Mouse (Mus musculus) kidney, postnatal 25 days (tissue): ENCODE measurements at regions not wholly inside any gene's neighbourhood (a gene's known extent, or its start where the extent isn't known, plus 50 kb on each side); places are given as distances from the start of the nearest gene placed in this dataset.

Source experiments
- DNase-seq, 2 experiments: peaks; one replicate each; pipeline ENCODE4 v3.0.0; 2021; ENCODE audit warnings: mixed read lengths in 2 of 2

DNA sequence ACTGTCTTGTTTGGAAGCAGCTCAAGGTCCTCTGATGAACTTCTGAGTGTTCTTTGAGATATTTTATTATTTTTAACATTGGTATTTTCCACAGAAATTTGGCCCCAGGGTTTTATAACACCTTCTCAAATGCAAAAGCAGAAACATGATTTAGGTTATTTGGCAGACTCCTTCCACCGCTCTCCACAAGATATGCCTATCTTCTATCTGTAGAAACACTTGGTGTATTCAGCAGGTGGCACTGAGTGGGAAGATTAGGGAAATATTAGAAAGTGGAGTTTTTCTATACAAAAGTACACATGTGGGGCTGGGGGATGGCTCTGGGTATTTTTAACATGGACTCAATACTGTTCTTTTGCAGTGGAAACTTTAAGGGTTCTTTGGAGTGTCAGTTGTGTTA lies 475.3 kb downstream of the Dach1 start:
- DNase-seq, result no peak

DNA sequence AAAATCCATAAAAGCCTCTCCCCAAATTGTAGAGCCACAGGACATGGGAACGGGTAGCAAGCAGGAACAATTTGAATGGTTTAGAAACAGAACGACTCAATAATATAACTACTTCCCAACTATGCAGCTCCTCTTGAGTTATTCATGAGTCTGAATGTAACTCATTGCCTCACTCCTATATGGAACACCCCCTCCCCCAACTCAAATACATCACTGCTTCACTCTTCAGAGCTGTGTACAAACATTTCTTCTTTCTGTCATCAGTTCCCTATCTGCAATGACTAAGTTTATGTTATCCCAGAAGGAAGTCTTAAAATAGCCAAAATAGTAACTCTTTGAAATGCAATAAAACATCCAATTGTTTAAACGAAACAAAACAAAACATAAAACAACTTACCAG lies 484.9 kb downstream of the Dach1 start:
- no peak for DNase-seq

DNA sequence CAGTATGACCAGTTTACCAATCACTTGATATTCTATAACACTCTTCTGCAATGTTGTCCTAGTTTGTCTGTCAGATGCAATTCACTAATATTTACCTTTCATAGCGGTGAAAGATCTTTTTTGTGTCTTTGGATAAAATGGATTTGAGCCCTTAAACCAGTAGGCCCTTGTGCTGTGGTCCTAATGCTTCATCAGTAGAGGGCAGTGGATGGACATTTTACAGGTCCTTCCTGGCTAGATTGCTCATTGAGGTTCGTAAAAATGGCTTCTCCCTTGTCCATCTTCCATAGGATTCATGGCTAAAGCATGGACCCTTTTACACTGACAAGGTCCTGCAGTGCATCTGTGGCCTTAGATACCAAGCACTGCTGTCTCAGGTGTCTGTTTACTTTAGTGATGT lies 501.8 kb downstream of the Dach1 start:
- DNase-seq, result peak in 1 of 2 experiments; percentile 5

DNA sequence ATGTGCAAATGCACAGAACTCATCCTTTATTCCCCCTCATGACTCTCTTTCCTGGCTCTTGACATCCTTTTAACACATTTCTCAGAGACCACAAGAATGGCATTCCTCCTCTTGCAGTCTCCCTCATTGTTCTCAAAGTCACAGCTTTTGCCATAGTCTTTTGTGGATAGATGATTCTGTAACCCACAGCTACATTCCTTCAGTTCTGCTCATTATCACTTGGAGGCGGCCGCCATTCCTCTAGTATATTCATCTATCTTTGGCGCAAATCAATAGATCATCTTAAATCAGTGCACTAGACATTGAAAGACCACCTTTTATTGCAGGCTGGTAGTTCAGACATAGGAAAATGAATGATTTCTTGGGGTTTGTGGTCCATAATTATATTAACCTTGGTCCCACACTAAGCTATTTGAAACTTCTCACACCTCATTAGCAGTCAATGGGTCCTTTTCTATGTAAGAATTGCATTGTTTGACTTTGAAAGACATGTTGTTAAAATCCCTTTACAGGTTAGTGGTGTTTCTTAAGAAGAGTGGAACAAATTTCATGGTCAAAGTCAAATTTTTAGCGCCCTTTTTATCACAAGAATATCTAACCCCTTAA lies 531.3 kb downstream of the Dach1 start:
- no peak for DNase-seq

DNA sequence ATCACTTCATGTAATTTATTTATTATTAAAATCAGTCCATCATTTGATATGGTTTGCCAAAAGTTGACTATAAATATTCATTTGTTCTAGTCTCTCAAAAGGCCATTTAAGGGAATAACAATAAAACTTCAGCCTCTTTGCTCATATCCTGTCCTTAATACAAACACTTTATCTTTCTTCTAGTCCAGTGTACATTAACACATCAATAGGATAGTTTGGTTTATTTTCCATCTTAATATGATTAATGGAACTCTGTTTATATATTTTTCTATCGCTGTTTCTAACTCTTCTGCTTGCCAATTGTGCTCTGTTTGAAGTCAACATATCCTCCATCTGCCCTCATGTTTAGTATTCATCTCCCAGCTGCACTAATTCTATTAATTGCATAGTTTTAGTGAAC lies 558.1 kb downstream of the Dach1 start:
- no peak for DNase-seq

DNA sequence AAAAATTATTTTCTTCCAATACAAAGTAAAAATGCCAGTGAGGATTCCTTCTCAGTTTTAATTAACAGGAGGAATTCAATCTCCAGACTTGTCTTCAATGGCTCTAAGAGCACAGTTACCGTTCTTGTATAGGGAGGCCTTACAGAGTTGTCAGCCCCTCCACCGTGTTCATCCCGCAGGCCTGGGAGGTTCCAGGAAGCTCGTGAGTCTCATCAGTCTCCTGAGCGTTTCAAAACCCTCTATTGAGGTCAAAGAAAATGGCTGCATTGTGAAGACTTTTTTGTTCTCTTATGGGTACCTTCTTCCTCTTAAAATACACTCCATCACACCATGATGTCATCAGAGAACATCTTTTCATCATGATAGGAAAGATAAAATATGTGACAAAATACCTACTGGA lies 572.9 kb downstream of the Dach1 start:
- DNase-seq, result no peak

DNA sequence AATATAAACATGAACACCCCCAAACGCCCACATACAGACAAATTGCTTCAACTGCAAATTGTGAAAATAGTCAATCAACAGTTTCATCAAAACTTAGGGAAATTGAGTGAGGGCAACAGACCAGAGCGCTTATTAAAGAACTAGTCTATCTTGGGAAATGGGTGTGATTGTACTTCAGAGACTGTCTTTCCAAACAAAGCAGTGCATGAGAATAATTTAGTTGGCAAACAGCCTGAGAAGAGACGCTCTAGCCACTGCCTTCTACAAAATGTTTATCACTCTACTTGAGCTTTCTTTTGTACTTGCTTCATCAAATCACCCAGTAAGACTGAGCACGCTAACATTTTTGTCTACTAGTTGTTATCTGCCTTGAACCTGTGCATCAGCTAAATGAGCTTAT lies 581.0 kb downstream of the Dach1 start:
- no peak for DNase-seq

DNA sequence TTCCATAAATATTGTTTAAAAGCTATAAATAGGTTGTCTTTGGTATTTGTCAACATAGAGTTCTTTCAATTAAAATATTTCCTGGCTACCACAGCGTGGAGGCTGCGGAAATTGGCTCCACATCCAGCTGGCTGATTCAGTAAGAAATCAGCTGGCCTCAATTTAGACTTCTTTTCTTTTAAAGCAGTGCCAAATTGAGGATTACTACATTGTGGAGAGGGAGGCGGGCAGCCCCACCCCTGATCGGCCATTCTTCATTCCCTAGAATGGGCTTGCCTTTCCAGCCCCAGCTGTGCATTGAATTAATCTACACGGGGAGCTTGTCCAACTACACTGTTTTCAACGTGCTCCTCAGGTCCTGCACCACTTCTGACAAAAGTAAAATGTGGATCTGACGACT lies 581.4 kb downstream of the Dach1 start:
- peak in 1 of 2 experiments; percentile 31 for DNase-seq

DNA sequence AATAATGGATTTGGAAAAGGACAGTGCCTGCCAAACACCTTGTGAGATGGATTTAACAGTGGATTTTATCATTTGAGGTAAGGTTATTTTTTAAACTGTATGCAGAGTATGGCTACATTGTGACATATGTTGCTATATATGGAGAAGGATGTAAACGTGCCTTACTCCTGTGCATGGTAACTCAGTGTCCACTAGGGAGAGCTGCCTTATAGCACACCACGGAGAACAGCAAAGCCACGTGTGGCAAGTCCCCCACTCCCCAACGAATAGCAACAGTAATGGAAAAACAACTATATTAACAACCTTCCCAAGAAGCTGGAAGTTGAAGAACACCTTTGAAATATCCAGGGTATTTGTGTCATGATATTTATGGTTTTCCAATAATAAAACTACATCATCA lies 582.6 kb downstream of the Dach1 start:
- no peak for DNase-seq

DNA sequence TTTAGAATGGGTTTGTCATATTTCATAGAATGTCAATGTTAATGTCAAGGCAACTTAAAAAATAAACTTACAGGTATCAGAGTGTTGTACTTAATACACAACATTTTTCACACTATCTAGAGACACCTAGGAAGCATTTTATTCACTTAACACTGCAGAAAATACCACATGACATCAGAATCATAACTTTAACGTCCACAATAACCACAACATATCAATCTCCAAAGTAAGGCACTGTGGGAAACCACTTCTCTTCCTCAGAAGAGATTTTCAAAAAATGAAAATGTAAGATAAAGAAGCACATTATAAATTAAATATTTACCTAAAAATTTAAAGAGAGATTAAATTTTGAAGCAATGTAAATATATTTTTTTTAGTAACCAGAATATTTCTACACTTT lies 599.3 kb downstream of the Dach1 start:
- DNase-seq, result no peak

DNA sequence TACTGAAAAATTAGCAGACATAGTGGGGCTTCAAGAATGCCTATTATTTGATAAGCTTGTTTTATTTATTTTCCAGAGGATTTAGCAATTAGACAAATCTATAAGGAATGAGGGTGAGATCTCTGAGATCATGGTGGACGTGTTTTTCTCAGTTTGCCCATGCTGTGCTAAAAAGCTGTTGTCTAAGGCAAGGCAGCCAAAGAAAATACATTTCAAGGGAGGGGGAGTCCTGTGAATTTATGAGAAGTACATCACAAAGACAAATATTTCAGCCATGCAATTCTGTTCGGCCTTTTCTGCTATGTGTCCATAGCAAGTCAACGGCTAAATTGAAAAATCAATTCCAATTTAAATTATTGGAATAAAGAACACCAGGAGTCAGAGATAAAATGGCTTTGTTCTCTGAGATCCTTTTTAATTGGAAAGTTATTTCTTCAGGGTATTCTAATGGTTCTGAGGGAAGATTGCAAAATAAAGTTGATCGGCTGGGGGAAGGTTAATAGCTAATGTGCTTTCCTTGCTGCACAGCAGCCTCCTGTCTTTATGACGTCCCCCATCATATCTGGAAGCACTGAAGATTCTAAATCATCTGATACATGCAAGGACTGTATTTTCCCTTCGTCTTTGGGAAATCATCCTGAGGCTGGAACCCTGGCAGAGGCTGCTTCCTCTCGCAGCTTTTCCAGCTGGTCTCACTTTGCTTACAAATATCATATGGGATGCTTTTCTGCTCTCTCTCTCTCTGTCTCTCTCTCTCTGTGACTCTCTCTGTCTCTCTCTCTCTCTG lies 609.3 kb downstream of the Dach1 start:
- no peak for DNase-seq

DNA sequence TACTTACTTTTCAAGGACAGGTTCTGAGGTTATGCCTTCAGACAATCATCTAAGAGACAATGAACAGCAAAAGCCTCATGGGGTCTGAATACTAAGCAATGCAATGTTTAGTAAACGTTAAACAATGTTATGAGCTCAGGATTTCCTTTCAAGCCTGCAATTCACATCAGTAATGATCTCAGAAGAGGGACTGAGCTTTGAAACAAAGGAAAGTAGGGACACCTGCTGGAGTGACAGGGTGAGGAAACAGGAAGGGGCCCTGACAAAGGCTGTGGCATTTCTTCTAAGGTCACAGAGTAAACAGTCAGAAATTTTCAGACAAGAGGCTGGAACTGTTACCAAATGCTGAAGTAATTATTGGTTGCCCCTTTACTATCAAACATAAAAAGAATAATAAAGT lies 610.0 kb downstream of the Dach1 start:
- DNase-seq, result no peak

DNA sequence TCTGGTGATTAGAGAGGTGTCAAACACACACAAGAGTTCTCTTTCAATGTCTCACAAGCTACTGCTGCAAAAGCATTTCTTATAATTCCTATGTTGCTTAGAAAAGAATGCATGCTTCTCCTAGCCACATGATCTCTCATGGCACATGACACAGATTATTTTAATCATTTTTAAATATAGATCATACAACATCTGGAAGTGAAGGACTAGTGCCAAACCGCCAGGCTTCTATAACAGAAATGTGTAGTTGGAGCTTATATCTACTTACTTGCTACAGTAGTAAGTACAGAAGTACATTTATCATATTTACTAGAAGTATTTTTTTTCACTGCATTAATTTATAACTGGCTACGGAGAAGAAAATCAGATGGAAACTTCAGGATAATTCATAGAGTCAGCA lies 611.3 kb downstream of the Dach1 start:
- DNase-seq, result no peak

DNA sequence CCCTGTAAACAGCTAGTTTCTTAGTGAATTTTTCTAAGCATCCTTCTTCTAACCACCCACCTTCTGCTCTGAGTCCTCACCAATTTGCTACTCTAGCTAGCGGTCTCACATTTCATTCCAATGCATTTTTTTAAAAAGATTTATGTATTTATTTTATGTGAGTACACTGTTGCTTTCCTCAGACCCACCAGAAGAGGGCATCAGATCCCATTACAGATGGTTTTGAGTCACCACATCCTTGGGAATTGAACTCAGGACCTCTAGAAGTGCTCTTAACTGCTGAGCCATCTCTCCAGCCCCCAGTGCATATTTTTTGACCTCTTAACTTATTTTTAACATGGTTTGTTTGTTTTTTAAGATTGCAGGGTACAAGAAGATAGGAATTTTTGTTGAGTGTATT lies 611.7 kb downstream of the Dach1 start:
- peak in 1 of 2 experiments; percentile 15 for DNase-seq

DNA sequence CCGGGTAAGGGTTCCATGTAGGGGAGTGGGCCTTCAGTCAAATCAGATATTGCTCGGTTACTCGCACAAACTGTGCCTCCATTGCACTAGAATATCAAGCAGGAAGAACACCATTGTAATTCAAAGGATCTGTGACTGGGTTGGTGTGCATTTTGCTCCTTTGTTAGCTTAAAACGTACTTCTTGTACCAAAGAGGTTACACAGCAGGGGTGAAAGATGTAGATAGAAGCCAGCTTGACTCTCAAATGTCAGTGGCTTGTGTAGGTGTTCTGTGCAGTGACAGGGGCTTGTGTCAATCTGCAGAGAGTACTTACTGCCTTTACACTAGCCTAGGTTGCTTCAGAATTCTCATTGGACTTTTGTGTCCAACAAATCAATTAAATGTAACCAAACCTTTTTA lies 623.3 kb downstream of the Dach1 start:
- no peak for DNase-seq

DNA sequence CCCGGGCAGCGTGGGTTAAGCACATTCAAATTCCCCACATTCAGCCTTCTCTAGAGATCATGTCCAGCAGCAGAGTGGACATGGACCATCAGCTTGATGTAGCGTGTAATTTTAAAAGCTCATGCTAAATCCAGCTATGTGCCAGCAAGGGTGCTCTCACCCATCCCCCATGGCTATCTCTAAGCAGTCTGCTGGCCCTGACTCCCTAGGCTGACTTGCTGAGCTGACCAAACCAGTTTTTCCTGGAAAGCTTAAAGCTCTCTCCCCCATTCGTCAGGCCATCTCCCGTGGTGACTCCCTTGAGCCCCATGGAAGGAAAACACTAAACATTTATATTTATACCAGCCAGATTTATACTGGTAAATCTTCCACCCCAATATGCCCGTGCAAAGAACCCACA lies 625.3 kb downstream of the Dach1 start:
- DNase-seq, result peak in 1 of 2 experiments; percentile 4

DNA sequence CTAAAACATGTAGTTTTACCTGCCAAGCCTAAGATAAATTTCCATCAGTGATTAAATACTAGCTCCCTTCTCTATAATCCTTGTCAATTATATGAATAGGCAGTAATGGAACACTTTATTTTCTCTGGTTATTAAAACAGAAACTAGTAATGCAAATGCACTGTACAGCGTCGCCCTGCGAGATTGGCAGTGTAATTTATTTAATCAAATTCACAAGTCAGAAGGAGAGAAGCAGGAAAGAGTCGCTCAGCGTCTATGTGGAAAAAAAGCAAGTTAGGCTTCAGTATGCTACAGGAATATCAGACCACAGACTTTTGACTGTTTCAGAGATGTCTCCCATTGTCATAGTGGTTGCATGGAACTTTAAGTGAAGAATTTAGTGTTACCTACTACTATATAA lies 632.6 kb downstream of the Dach1 start:
- DNase-seq, result no peak

DNA sequence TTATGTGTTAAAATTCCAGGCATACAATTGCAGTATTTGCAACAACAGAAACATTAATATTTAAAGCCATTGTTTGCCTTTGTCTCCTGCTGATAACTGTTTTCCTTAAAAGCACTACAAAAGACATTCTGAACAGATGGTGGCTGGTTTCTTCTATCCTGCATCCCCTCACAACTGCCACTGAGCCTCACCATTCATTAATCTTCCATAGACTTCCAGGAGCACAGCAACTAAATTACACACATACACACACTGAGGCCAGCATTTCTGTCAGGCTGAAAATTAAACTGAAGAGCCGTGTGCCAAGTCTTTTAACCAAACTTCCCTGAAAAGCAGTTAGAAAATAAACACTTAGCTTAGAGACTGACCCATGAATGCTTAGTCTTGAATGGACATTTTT lies 658.2 kb downstream of the Dach1 start:
- DNase-seq, result no peak

DNA sequence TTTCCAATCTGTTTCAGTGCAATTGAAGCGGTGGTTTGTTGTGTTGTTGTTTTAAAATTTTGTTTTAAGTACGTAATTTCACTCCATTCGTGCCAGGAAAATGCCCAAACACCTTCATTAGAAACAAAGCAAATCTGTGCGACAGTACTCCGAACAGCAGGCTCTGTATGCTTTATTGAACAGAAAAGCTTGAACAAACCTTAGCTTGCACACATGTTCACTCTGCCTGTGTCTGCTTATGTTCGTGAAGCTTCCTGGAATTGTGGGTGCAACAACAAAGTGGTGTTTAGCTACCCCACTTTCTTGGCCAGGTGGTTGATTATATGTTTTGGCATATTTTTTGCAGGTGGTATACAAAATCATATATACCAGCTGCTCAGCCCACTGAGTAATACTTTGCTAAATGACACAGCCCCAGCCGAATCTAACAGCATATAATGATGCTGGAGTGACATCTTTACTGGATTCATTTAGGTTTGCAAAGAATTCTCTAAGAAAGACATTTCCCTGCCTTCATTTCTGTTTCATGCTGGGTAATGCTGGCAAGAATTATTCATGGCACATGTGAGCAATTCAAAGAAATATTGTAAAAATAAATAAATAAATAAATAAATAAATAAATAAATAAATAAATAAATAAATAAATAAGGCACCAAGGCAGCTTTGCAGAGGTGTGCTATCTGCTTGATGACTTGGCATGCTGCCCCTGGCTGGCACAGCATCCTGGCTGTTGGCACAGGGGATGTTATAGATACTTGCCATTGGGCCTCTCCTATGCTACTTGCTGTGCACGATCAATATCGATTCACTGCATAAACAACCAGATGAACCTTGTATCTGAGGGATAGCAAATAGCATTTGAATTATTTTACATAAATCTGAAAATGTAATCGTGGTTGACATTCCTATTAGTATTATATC lies 679.9 kb downstream of the Dach1 start:
- DNase-seq, result no peak

DNA sequence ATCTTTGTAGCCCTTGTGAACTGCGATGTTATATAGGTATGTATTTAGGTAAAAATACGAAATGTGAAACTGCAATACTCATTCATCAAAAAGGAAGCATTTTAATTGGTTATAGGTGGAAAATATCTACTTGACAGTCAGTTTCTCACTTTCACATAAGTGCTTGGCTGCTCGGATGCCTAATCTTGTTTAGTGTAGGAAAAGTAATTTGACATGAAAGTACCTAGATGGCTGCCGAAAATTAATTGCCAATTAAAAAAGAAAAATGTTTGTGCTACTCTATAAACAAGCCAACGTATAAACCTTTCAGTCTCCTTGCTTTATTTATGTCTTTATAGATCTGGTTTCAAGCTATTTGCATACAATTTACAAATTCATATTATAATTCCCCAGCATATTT lies 691.3 kb downstream of the Dach1 start:
- no peak for DNase-seq

DNA sequence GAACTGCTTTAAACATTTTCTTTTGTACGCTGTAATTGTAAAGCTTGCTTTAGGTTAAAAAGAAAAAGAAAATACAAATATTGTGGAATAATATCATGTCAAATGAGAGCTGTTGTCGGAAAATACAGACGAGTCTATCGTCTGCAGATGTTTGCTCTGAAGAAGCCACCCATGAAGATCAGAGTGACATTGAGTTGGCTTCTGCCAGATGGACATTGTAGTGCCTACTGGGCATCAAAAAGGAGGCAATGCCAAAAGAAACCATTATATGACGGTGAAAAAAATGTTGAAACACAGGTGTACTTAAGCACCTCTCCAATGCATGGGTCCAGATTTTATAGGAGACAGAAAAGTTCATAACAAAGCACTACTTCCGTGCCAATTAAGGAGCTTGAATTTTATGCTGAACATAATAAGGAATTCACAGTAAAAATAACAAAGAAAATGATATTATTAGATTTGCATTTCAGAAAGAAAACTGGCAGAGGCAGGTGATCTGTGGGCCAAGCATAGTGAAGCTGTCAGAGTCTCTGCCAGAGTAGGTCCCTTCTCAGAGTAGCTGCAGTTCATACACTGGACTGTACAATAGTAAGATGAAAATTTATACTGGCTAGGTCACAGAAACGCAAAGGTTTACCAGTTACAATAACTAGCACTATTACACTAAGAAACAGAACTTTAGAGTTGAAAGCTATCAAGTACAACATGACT lies 718.9 kb downstream of the Dach1 start:
- no peak for DNase-seq

DNA sequence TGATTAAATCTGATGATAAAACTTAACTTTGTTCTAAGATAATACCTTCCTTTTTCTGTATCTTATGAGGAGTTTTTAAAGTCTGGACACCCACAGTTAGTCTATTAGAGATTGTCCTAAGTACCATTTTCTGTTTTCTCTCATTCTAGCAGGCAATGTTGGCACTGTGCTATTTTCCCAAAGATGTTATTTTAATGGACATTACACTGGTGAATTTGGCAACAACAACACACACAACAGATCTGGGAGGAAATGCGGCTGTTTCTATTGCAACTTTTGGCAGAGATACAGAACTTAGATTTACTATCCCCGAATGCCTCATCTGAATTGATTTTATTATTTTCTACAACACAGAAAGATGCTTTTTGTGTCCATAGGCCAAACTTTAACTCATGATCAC lies 720.9 kb downstream of the Dach1 start:
- DNase-seq, result no peak

DNA sequence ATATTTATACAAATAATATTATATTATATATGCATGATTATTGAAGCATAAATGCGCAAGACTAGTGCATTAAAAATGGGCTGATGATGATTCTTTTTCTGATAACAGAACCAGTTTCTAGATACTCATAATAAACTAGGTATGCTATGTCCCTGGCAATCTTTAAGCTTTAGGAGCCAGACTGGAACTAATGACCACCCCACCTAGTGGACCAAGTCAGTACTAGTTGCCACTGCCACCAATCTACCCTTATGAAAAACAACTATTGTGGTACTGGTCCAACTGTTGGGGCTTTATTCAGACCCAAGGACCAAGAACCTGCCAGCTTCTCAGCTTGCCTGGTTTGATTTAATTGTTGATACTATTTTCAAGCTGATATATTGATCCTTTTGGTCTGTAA lies 722.8 kb downstream of the Dach1 start:
- no peak for DNase-seq
